ENCODE assay signal across 10 mouse cellular contexts in genomic region chr10:92837572-92837971, GRCm38 (mm10).
DNase-seq lines count a peak whose midpoint lies in the region; ATAC-seq lines count a peak whose summit lies in the region.
"Had no signal": no experiment of that assay in that cellular context is flagged by ENCODE, and none has a peak within 500 bp of the region (broad histone marks: within the 10 kb centered on the region; RNA-seq: fewer than 3 reads in every experiment).

No protein-coding gene starts in this region.

- no peaks in the 10 kb centered on the region for H3K4me1 ChIP-seq in embryonic facial prominence, embryonic 10.5 days
- H3K4me1 ChIP-seq in hindbrain, embryonic 15.5 days (replicated peaks), result no peaks in the 10 kb centered on the region
- H3K4me1 ChIP-seq in neural tube, embryonic 15.5 days, result no peaks in the 10 kb centered on the region
- H3K4me1 ChIP-seq: liver, embryonic 15.5 days had no signal

- H3K27me3 ChIP-seq in embryonic facial prominence, embryonic 10.5 days (replicated peaks; ENCODE audit: low read depth, poor library complexity, severe bottlenecking), result no peaks in the 10 kb centered on the region
- no peaks in the 10 kb centered on the region for H3K27me3 ChIP-seq in hindbrain, embryonic 15.5 days
- no peaks in the 10 kb centered on the region for H3K27me3 ChIP-seq in neural tube, embryonic 15.5 days (replicated peaks)
- H3K27me3 ChIP-seq: liver, embryonic 15.5 days had no signal

- no peak overlapping the region for H3K4me3 ChIP-seq in embryonic facial prominence, embryonic 10.5 days
- H3K4me3 ChIP-seq in hindbrain, embryonic 15.5 days, result no peak overlapping the region
- H3K4me3 ChIP-seq in neural tube, embryonic 15.5 days (replicated peaks), result no peak overlapping the region
- H3K4me3 ChIP-seq: liver, embryonic 15.5 days had no signal

- no peaks in the 10 kb centered on the region for H3K36me3 ChIP-seq in embryonic facial prominence, embryonic 10.5 days (replicated peaks)
- H3K36me3 ChIP-seq in hindbrain, embryonic 15.5 days, result no peaks in the 10 kb centered on the region
- no peaks in the 10 kb centered on the region for H3K36me3 ChIP-seq in neural tube, embryonic 15.5 days
- H3K36me3 ChIP-seq: liver, embryonic 15.5 days had no signal

- H3K9ac ChIP-seq in hindbrain, embryonic 15.5 days, result no peak overlapping the region
- no peak overlapping the region for H3K9ac ChIP-seq in neural tube, embryonic 15.5 days (replicated peaks)
- H3K9ac ChIP-seq: liver, embryonic 15.5 days had no signal

- H3K9me3 ChIP-seq in embryonic facial prominence, embryonic 10.5 days, result no peaks in the 10 kb centered on the region
- H3K9me3 ChIP-seq in hindbrain, embryonic 15.5 days, result no peaks in the 10 kb centered on the region
- H3K9me3 ChIP-seq in neural tube, embryonic 15.5 days (replicated peaks), result no peaks in the 10 kb centered on the region
- H3K9me3 ChIP-seq: liver, embryonic 15.5 days had no signal

- H3K27ac ChIP-seq in embryonic facial prominence, embryonic 10.5 days (replicated peaks), result no peak overlapping the region
- no peak overlapping the region for H3K27ac ChIP-seq in hindbrain, embryonic 15.5 days (replicated peaks)
- H3K27ac ChIP-seq in neural tube, embryonic 15.5 days (replicated peaks), result no peak overlapping the region
- H3K27ac ChIP-seq: kidney, postnatal 0 days; liver, embryonic 15.5 days had no signal

- peak; percentile 88 for ATAC-seq in hindbrain, embryonic 15.5 days (ENCODE audit: low FRiP score, low read depth)
- peak; percentile 72; the same call in 1 of the 2 replicates for ATAC-seq in neural tube, embryonic 15.5 days (ENCODE audit: low FRiP score)

- WGBS in embryonic facial prominence, embryonic 10.5 days, result 81% methylated on average over 5 of the region's 5 CpGs
- 22% methylated on average over 5 of the region's 5 CpGs for WGBS in hindbrain, embryonic 15.5 days
- 26% methylated on average over 5 of the region's 5 CpGs for WGBS in neural tube, embryonic 15.5 days

- peak; percentile 28 to 43 for DNase-seq in right cerebral cortex, postnatal 10 days (ENCODE audit: low spot score in 2 of 2)
- no peak for DNase-seq in right cerebral cortex, adult 18-20 months
- DNase-seq in embryonic facial prominence, embryonic 10.5 days (ENCODE audit: low spot score), result peak; percentile 9
- DNase-seq in urinary bladder, postnatal 10 days (ENCODE audit: low spot score), result no peak
- DNase-seq in frontal cortex, postnatal 10 days (ENCODE audit: low spot score in 2 of 2), result no peak
- no peak for DNase-seq in liver

- H3K4me2 ChIP-seq in hindbrain, embryonic 15.5 days, result no peak overlapping the region
- H3K4me2 ChIP-seq in neural tube, embryonic 15.5 days, result no peak overlapping the region
- H3K4me2 ChIP-seq: liver, embryonic 15.5 days had no signal

Comparison
In these comparisons a context has a peak if more than half of its experiments do, and no peak if none do; other contexts are left out.
1. DNase-seq: peak in right cerebral cortex, postnatal 10 days (2 of 2) and embryonic facial prominence, embryonic 10.5 days (single experiment); none in right cerebral cortex, adult 18-20 months (single experiment), urinary bladder, postnatal 10 days (single experiment), frontal cortex, postnatal 10 days (0 of 2) and liver (single experiment).